Mouse (Mus musculus): ENCODE results near the gene Mex3b.
A peak's percentile ranks its signal among the peaks of the same experiment; 100 is the strongest.

Gene Mex3b

GRCm38 (mm10) chr7:82867271-82868121 is at the start of gene Mex3b:
Gene Mex3b, plus strand, starts transcription at chr7:82867333.
- peak; percentile 53 to 75 for DNase-seq

GRCm38 (mm10) chr7:82819541-82819940 is 47.6 kb upstream of the Mex3b start:
- DNase-seq, result no peak

GRCm38 (mm10) chr7:82820661-82821060 is 46.5 kb upstream of the Mex3b start:
- DNase-seq, result no peak

- DNase-seq, result no peak
These were observed 45.6 kb upstream of the Mex3b start for GRCm38 (mm10) chr7:82821501-82821900.

- DNase-seq, result no peak
These were observed 44.6 kb upstream of the Mex3b start for GRCm38 (mm10) chr7:82822528-82822927.

GRCm38 (mm10) chr7:82828193-82828592 is 38.9 kb upstream of the Mex3b start:
- DNase-seq, result no peak

GRCm38 (mm10) chr7:82829516-82829915 is 37.6 kb upstream of the Mex3b start:
- DNase-seq, result no peak

GRCm38 (mm10) chr7:82834471-82834870 is 32.7 kb upstream of the Mex3b start:
- no peak for DNase-seq

GRCm38 (mm10) chr7:82838414-82838813 is 28.7 kb upstream of the Mex3b start:
- DNase-seq, result no peak

GRCm38 (mm10) chr7:82838965-82839675 is 28.0 kb upstream of the Mex3b start:
- DNase-seq, result no peak

GRCm38 (mm10) chr7:82842222-82842920 is 24.8 kb upstream of the Mex3b start:
- DNase-seq, result peak; percentile 32 to 65

- no peak for DNase-seq
These were observed 16.4 kb upstream of the Mex3b start for GRCm38 (mm10) chr7:82850756-82851155.

GRCm38 (mm10) chr7:82851670-82852069 is 15.5 kb upstream of the Mex3b start:
- DNase-seq, result no peak

GRCm38 (mm10) chr7:82854195-82854766 is 12.9 kb upstream of the Mex3b start:
- no peak for DNase-seq

GRCm38 (mm10) chr7:82858611-82859010 is 8.5 kb upstream of the Mex3b start:
- DNase-seq, result no peak

- DNase-seq, result peak; percentile 58 to 84
These were observed 6.5 kb upstream of the Mex3b start for GRCm38 (mm10) chr7:82860626-82861025.

- DNase-seq, result no peak
These were observed 3.8 kb upstream of the Mex3b start for GRCm38 (mm10) chr7:82863341-82863740.

GRCm38 (mm10) chr7:82864260-82864990 is 2.7 kb upstream of the Mex3b start:
- DNase-seq, result no peak

GRCm38 (mm10) chr7:82864991-82865771 is 2.0 kb upstream of the Mex3b start:
- peak in 1 of 2 experiments; percentile 37 for DNase-seq

GRCm38 (mm10) chr7:82865834-82866485 is 1.2 kb upstream of the Mex3b start:
- peak; percentile 97 to 99 for DNase-seq

Measured in kidney, postnatal 25 days (tissue).